Mouse (Mus musculus) heart, postnatal 0 days (tissue): Measurements from ENCODE around the gene Arhgap27. TPM values are rescaled to one million over a fixed set of nuclear protein-coding genes. Genes with fewer than 3 reads are reported as not detected.
"Not testable (repeated sequence)": the region's sequence is repeated elsewhere in the genome, so short reads cannot be mapped to it uniquely, and the experiment has no call there.

ENCODE experiments used
- ATAC-seq: fragments of 200-750 bp; cut with Nextera tagmentation; 2 replicates; pipeline ENCODE4 v1.8.0; 2017; ENCODE audit warnings: low read depth, moderate number of reproducible peaks, moderate library complexity; ENCODE audit not compliant: insufficient read depth
- DNase-seq: peaks from one replicate; pipeline ENCODE4 v3.0.0-alpha.2; 2016; ENCODE audit warnings: low spot score
- H3K27ac ChIP-seq: fragments of 300-500 bp; sonication (generic); 2 replicates; pipeline ENCODE4 v1.5.1; 2014; ENCODE audit warnings: low read depth, mild to moderate bottlenecking
- H3K27me3 ChIP-seq: fragments of 300-500 bp; sonication (generic); 2 replicates; pipeline ENCODE4 v1.6.1; 2014; ENCODE audit warnings: low read length, mixed read lengths; ENCODE audit not compliant: control insufficient read depth, insufficient read depth
- H3K36me3 ChIP-seq: fragments of 300-500 bp; sonication (generic); replicated peaks from 2 replicates; pipeline ENCODE4 v1.6.1; 2014; ENCODE audit warnings: low read length, mixed read lengths; ENCODE audit not compliant: control insufficient read depth, insufficient read depth
- H3K4me1 ChIP-seq: fragments of 300-500 bp; sonication (generic); 2 replicates; pipeline ENCODE4 v1.6.1; 2014; ENCODE audit warnings: antibody characterized with exemption; ENCODE audit not compliant: control insufficient read depth, insufficient read depth
- H3K4me2 ChIP-seq: fragments of 300-500 bp; sonication (generic); 2 replicates; pipeline ENCODE4 v1.6.1; 2014; ENCODE audit warnings: low read depth, mild to moderate bottlenecking, low read length, moderate library complexity
- H3K4me3 ChIP-seq: fragments of 300-500 bp; sonication (generic); 2 replicates; pipeline ENCODE4 v1.5.1; 2014; ENCODE audit warnings: low read depth, low read length
- H3K9ac ChIP-seq: fragments of 300-500 bp; sonication (generic); replicated peaks from 2 replicates; pipeline ENCODE4 v1.6.1; 2014; ENCODE audit warnings: low read depth, low read length, mixed read lengths
- H3K9me3 ChIP-seq: fragments of 300-500 bp; sonication (generic); replicated peaks from 2 replicates; pipeline ENCODE4 v1.6.1; 2016; ENCODE audit warnings: low read length; ENCODE audit not compliant: control insufficient read depth
- CTCF ChIP-seq: IDR thresholded peaks from 2 replicates; pipeline ENCODE4 v1.5.1; 2016; ENCODE audit warnings: antibody characterized with exemption, control low read depth, low read depth
- EP300 ChIP-seq: IDR thresholded peaks from 2 replicates; pipeline ENCODE4 v1.6.1; 2016; ENCODE audit warnings: antibody characterized with exemption, low read depth
- WGBS: fragments of 180-500 bp; shearing (Covaris S2); extraction: QIAGEN DNeasy Blood & Tissue Kit; methylation state at CpG from one replicate; pipeline ENCODE4 v1.1.7; 2014; 5-methylcytosine and 5-hydroxymethylcytosine counted together
- polyA plus RNA-seq: library from polyadenylated mRNA; unstranded; fragments of >200 nt; fragmentation: Nextera tagmentation; extraction: Ambion mirVana; gene quantifications from 2 replicates; pipeline ENCODE4 v1.2.1, GENCODE M21; 2015
- total RNA-seq: library from RNA; depleted of rRNA; stranded (reverse); fragments of >200 nt; gene quantifications from 2 replicates; pipeline ENCODE4 v1.2.3, GENCODE M21; 2014; ENCODE audit warnings: low replicate concordance

Gene Arhgap27
- total and polyA plus RNA-seq, 2 experiments from 2014 or later, result 6.5 to 9.7 TPM

- Histone ChIP-seq H3K4me1 (no peaks in the 10 kb centered on the region; the same call in 1 of the 2 replicates), H3K9ac (no peak overlapping the region), H3K9me3 (no peaks in the 10 kb centered on the region), H3K4me3 (no peak overlapping the region), H3K27me3 (no peaks in the 10 kb centered on the region), H3K36me3 (no peaks in the 10 kb centered on the region), H3K27ac (peak overlapping the region; percentile 28), H3K4me2 (no peak overlapping the region)
- TF ChIP-seq EP300, result no peak
- TF ChIP-seq CTCF, result no peak
- DNase-seq (peak; percentile 67), ATAC-seq (peak; percentile 71)
- 15% methylated on average over 14 of the region's 14 CpGs for WGBS
These were observed 71.2 kb downstream of the Arhgap27 start for GRCm38 (mm10) chr11:103292152-103292889.

DNA sequence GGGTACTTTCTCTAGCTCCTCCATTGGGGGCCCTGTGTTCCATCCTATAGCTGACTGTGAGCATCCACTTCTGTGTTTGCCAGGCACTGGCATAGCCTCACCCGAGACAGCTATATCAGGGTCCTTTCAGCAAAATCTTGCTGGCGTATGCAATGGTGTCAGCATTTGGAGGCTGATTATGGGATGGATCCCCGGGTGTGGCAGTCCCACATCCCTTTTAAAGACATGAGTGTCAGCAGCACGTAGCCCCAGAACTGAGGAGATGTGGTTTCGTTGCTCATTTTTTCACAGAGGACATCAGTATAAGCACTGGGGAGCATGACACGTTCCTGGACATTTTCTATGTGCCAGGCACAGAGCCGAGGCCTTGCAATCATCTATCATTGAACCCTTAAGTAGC is 72.7 kb downstream of the Arhgap27 start:
- not testable (repeated sequence) for H3K9me3 ChIP-seq, DNase-seq, ATAC-seq, H3K4me3 ChIP-seq, H3K4me2 ChIP-seq, H3K4me1 ChIP-seq, H3K27me3 ChIP-seq, H3K27ac ChIP-seq, H3K36me3 ChIP-seq, H3K9ac ChIP-seq
- WGBS, result 86% methylated on average over 7 of the region's 7 CpGs

DNA sequence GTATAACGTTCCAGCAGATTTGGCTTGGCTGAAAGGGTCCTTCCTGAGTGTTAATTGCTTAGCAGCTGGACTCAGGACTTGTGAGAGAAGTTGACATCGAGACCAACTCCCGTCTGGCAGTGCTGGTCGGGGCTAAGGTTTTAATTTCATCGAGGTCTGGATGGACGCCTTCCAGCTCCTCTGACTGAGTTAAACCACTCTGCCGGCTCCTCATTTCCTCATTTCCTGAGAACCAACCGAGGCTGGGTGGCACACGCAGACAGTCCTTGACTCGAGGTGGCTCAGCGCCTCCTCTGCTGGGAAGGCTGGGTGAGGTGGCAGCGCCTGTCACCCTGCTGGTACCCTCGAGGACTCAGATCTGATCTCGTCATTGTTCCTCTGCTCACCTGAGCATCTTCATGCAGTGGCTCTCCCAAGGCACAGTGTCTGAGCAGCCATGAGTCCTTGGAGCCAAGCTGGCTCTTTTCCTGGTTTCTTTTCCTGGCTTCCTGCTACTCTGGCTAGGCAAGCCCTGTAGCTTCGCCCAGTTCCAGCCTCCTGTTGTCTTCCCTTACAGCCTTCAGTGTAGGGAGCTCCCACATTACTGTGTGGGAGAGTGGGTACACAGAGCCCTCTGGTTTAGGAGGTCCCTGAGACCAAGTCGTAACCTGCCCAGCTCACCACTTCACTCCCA is 75.1 kb downstream of the Arhgap27 start:
- Histone ChIP-seq H3K27ac (no peak overlapping the region), H3K4me3 (no peak overlapping the region), H3K27me3 (no peaks in the 10 kb centered on the region), H3K4me1 (no peaks in the 10 kb centered on the region; the same call in 1 of the 2 replicates), H3K9me3 (no peaks in the 10 kb centered on the region), H3K36me3 (no peaks in the 10 kb centered on the region), H3K9ac (no peak overlapping the region), H3K4me2 (no peak overlapping the region)
- DNase-seq (no peak), ATAC-seq (no peak)
- TF ChIP-seq CTCF, result no peak
- no peak for TF ChIP-seq EP300
- 57% methylated on average over 16 of the region's 16 CpGs for WGBS

- 92% methylated on average over 5 of the region's 5 CpGs for WGBS
- no peak for DNase-seq
- H3K9me3 ChIP-seq, result no peaks in the 10 kb centered on the region
- no peak for TF ChIP-seq EP300
- no peaks in the 10 kb centered on the region for H3K36me3 ChIP-seq
- no peak overlapping the region for H3K4me2 ChIP-seq
- H3K27me3 ChIP-seq, result no peaks in the 10 kb centered on the region
- ATAC-seq, result no peak
- H3K9ac ChIP-seq, result no peak overlapping the region
- H3K4me3 ChIP-seq, result no peak overlapping the region
- no peaks in the 10 kb centered on the region; the same call in 1 of the 2 replicates for H3K4me1 ChIP-seq
- H3K27ac ChIP-seq, result no peak overlapping the region
These were observed 76.6 kb downstream of the Arhgap27 start for GRCm38 (mm10) chr11:103286910-103287309.

GRCm38 (mm10) chr11:103285951-103286350 is 77.5 kb downstream of the Arhgap27 start:
- TF ChIP-seq EP300 (no peak), CTCF (no peak)
- H3K4me3 ChIP-seq, result no peak overlapping the region
- 26% methylated on average over 6 of the region's 6 CpGs for WGBS
- DNase-seq (peak; percentile 43), ATAC-seq (peak; percentile 60)
- no peaks in the 10 kb centered on the region for H3K36me3 ChIP-seq
- H3K4me1 ChIP-seq, result no peaks in the 10 kb centered on the region; the same call in 1 of the 2 replicates
- H3K9me3 ChIP-seq, result no peaks in the 10 kb centered on the region
- H3K27me3 ChIP-seq, result no peaks in the 10 kb centered on the region
- no peak overlapping the region for H3K4me2 ChIP-seq
- H3K27ac ChIP-seq, result peak overlapping the region; percentile 44
- no peak overlapping the region for H3K9ac ChIP-seq
